Mouse (Mus musculus) 3134 (cell line): Measurements from ENCODE around the gene Ttc25.
A peak's percentile ranks its signal among the peaks of the same experiment; 100 is the strongest.

Source experiments
- DNase-seq: peaks from one replicate; pipeline ENCODE4 v3.0.0-alpha.2; 2011; ENCODE audit warnings: low spot score; ENCODE audit not compliant: insufficient read length; ENCODE audit errors: extremely low read depth

Gene Ttc25

DNA sequence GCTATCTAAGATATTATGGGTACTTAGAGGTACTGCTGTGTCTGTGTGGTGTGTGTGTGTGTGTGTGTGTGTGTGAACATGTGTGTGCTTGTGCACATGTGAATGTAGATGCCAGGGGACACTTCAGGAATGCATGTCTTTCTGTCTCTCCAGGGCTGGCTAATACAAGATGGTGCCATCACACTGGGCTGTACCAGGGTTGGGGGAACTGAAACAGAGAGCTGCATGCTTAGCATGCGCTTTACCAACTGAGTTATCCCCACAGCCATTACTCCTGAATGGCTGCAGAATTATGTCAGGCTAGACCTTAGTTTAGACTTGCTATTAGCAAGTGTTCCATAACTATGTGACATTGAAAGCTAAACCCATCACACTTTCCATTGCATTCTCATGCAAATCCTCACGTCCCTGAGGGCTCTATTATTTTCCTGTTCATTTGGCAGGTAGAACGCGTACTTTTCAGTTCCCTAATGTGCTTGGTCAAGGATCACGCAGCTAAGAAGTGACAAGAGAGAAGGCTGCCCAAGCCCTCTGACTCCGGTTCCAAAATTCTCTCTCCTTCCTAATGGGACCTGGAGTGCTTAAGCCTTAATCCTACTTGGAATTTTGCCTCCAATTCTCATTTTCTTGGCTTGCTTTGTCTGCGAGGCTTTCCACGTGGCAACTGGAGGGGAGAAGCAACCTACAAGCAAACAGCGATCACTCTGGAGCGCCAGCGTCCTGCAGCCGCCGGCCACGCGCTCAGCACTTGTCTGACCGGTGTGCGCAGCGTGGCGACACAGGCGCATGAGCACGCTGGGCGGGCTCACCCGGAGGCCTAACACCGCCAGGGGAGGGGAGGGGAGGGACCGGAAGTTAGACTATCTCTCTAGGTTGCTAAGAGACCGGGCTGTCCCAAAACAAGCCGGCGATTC is at the start of gene Ttc25:
Gene Ttc25, plus strand, starts transcription at position 776 of the 914 bp plus-strand sequence.
- DNase-seq = peak; percentile 94

DNA sequence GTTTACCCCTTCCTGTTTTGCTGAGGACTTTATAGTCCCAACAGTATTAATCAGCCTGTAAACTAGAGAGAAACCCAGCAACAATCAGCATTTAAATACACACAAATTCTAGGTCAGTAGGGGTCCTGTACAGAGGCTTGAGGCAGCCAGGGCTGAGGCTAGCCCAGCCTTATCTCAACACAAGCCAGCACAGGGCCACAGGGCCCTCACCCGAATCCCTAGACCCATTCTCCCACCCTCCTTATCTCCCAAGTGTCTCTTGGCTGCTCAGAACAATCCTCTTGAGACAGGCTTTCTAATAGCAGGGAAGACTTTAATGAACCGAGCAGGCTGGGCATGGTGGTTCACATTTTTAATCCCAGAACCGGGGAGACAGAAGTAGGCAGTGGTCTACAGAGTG is 45.2 kb upstream of the Ttc25 start:
- DNase-seq = no peak

DNA sequence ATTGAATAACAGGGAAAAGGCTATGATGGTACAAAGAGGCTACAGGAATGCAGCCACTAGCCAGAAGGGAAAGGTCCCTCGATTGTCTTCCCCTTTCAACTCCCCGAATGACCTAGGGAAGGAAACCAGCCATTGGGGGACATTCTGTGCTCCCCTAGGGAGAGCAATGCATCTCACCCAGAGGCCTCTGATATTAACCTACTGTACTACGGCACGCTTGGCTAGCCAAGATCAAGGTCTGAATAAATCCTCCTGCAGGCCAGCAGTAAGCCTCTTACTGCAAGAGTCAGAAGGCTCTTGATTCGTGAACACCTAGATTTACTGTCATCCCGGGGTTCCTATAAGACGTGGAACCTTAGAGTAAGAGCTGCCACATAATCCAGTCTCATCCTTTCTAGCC is 44.8 kb upstream of the Ttc25 start:
- DNase-seq = no peak

DNA sequence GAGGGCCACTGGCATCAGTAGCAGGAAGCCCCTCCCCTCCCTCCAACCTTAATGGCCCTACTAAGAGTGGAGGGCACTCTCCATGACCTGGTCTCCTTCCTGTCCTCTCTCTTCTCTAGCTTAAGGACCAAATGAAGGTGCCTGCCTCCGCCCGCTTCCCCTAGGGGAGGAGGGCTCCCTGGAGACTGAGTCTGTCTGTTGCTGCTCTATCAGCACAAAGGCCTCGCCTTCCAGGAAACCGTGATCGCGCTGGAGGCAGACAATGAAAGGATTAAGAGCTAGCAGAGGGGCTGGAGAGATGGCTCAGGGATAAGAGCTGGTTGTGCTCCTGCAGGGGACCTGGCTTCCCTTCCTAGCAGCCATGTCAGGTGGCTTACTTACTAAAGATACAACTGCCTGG is 44.1 kb upstream of the Ttc25 start:
- no peak for DNase-seq

DNA sequence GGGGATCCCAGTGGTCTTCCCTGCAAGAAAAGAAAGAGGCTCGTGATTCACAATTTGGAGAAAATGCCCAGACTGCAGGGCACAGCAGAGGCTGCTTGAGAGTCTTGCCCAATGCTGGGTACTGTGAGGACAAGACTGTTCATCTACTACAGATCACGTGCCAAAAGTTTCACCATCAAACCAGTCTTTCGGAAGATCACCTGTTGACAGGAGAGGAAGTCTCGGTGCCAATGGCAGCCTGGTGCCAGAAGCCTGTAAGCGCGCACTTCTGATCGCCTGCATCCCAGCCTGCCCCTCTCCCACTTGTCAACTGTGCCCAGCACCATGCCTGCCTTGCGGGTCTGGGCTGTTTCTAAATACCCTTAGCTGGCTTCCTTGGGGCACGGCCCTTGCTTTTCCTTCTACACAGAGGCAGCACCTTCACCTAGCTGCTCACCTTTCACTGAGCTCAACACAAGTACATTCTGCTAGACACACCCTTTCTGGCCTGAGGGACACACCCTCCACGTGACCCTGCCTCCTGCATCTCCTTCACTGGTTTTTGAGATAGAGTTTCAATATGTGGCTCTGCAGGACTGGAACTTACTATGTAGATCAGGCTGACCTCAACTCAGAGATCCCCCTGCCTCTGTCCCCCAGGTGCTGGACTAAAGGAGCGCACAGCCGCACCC is 40.3 kb upstream of the Ttc25 start:
- no peak for DNase-seq

DNA sequence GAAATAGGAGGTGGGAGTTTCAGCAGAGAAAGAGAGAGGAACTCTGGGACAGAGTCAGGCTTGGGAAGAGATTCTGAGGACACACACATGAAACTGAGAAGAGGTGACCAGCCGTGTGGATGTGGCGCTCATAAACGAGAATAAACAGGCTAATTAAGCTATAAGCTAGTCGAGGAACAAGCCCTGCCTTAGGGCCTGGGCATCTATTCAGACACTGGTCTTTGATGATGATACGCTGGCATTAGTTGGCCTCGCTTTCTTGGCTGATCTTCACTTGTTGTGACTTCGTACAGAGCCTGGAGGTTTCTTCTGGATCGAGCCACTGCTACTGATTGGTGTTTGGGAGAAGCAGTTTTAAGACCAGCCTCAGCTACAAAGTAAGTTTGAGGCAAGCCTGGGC is 39.4 kb upstream of the Ttc25 start:
- DNase-seq = no peak

DNA sequence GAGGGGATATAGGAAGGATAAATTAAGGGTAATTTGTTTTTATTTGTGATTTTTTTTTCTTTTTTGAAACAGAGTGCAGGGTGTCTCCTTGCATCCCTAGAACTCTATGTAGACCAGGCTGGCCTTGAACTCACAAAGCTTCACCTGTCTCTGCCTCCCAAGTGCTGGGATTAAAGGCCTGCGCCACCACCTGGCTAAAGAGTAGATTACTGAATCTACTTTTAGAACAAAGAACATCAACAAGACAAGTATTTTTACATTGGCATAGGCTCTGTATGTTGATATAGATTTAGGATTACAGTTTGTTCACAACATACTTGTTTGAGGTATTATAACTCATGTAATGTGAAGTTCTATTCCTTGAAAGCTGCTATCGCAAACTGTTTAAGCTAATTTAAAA is 34.9 kb upstream of the Ttc25 start:
- DNase-seq = no peak

DNA sequence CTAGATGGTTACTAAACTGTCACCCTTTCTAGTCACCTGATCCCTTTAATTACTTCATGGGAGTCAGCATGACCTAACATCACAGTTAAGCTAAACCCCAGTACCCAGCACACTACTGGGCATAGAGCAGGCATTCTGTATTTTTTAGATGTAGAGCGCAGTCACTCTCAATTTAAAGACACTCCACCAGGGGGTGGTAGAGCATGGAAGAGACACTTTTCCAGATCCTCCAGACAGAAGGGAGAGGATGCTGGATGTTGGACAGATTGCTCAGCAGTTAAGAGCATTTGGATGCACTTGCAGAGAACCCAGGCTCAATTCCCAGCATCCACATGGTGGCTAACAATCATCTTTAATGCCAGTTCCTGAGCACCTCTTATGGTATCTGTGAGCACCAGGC is 33.0 kb upstream of the Ttc25 start:
- DNase-seq = no peak

DNA sequence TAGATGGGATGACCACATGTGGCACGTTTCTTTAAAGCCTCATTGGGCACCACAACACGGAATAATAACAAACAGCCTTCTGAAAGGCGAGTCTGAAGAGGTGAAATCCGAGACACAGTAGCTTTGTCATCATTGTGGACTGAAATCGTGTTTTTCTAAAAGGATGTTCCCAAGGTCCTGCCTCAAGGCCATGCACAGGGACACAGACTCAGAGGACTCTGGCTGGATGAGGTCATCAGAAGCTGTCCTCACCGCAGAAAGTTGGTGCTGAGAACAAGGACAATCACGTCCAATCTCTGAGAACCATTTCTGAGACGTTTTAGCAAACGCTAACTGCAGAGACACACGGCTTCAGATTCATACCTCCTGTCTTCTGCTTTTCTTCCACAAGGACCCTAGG is 31.7 kb upstream of the Ttc25 start:
- DNase-seq = no peak

DNA sequence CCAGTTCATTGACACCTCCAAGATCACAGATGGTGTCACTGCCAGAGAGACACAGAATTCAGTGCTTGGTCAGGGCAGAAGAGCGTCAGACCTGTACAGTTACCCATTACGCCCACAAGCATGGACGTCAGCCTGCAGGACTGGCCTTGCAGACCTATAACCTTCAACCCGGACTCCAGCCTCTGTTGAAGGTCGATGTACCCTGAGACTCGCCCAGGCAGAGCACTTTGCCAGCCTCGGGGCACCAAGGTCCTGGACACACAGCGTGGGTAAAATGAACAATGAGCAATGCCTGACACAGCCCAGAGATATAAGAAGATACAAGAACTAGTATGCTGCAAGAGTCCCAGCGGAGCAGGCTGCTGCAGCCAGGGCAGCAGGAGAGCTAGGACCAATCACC is 30.3 kb upstream of the Ttc25 start:
- no peak for DNase-seq

DNA sequence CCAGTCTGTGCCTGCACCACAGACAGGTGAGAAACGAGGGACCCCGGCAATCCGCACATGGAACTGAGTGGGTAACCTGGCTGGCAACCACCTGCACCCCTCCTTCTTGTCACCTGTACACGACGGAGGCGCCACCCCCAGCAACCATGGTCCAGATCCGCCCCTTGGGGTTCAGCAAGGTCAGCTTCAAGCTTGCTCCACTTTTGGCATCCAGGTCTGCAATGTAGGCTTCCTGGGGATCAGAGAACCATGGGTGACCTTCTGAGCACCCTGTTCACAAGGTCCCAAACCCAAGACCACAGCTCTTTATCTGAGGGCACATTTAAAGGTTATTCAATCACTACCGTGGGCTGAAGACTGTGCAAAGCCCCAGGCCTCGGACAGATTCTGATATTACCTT is 29.6 kb upstream of the Ttc25 start:
- no peak for DNase-seq

DNA sequence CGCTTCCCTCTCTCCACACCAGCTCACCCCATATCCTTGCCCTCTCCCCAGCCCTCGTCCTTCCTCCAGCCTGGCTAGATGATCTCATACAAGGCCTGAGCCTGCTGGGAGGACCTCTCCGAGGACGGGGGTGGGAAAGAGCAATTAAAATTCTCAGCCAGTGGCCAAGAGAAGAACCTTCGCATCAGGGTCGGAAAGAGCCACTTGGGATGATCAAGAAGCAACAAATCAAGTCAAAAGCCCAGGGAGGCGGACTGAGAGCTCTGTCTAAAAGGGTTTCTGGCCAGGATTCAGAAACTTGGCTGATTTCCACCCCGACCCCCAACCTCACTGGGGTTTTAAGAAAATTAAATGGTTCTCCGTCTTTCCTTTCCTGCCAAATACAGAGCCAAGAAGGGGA is 29.1 kb upstream of the Ttc25 start:
- no peak for DNase-seq

DNA sequence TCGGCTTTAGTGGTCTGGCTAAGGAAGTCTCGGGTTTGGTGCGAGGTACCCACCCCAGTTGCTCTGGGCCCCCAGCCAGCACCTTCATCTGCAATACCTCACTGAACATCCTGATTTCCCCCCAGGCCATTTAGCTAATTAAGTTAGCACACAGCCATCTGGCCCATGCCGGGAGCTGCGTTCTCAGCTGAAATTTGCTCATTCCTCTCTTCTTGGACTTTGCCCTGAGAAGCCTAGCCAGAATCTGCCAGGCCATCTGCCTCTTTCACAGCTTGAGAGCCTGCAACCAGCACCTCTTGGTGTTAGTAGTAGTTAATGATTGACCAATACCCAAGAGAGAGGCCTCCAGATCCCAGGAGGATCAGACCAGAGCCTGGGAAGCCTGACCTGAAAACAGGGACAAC is 27.2 kb upstream of the Ttc25 start:
- no peak for DNase-seq

DNA sequence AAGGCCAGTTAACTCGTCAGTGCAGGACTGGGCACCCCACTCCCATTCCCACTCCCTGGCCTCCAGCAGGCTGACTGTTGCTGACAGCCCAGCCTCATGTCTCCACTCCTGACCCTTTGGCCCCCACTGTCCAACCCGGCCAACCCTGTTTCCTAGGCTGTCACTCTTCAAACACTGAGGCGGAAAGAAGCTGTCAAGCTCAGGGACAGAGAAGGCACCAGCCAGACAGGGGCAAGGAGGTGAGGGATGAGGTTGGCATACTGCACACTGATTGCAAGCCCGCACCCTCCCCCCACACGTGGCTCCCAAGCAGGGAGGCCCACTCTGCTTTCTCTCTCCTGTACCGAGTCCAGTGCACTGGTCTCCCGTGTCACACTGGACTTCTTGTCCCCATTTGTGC is 26.2 kb upstream of the Ttc25 start:
- DNase-seq = no peak

DNA sequence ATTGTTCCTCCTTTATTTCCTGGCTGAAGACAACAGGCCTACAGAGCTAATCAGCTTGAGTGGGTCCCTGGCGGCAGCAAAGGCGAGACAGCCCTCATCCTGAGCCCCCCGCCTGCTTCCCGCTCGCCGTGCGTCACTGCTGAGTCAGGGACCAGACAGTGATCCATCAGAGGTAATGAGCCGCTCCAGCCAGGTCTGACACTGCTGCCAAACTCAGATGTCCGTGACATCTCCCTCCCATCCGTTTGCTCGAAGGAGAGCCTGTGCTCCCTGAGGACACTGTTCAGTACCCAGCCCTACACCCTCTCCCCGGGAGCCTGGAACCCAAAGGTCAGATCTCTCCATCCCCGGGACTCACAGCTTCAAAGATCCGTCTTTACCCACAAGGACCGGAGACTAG is 24.6 kb upstream of the Ttc25 start:
- no peak for DNase-seq

DNA sequence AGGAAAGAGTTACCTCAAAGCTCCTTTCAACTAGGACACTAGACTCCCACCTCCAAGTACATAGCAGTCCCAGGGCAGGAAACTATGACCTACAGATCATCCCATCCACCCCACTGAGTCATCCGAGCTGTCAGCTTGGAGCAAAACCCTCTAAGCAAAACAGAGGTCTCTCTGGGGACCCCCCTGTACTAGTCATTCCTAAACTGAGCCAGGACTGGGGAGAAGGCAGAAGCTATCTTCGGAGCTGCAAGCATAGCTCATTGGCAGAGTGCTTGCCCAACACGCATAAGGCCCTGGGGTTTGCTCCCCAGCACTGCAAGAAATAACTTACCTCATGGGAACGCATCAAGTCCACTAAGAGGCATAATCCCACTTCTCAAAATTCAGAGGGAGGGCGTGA is 21.0 kb upstream of the Ttc25 start:
- DNase-seq = no peak

DNA sequence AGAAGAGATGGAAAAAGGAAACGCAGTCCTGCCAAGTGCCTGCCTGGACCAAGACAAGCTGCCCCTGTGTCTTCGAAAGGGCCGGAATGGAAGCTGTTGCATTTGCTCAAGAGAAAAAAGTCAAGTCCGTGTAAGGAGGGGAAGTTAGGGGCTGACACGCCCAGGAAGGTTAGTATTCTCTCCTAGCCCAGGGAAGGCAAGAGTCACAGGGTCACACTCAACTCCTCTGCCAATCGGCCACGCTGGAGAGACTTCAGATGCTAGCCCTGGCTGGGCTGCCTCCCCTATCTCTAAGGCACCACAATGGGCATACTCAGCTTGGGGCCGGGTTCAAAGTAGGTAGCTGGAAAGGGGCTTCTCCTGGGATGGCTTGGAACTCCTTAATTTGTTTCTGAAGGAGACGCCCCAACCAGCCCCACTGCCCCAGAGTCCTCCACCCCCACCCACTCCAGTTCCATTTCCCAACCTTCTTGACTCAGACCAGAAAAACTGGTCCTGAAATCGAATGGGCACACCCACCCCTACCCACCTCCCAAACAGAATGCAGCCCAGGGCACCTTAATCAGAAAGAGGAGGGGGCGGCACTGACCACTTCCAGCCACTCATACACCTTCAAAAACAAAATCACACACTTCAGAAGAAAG is 20.3 kb upstream of the Ttc25 start:
- no peak for DNase-seq

DNA sequence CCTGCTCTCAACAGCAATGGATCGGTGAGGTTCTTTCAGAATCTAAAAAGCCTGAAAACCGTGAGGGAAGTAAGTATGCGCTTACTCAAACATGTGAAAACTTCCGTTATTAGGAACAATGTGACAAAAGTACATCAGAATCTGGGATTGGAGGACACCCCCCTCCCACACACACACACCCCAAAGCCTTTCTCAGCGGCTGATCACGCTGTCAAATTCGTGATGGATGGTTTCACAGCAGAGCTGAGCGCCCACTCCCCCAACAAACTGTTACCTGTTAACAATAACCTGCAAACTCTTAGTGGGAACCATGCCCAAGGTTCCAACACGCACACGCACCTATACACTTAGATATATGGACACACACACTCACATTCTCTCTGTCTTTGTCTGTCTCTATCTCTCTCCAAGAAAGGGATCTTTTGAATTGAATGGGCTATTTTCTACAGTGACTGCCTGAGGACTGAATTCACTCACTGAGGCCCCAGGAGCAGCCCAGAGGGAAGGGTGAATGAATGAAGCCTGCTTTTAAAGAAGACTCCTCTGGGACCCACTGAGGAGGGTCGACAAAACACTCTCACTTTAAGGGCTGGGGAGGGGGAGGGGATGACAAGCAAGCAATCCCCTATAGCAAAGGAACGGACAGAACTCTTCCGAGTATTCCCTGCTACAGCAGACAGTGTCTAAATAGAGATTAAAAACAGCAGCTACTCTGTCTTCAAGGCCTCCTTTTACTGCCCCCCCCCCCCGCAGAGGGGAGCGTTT is 19.2 kb upstream of the Ttc25 start:
- DNase-seq = no peak

DNA sequence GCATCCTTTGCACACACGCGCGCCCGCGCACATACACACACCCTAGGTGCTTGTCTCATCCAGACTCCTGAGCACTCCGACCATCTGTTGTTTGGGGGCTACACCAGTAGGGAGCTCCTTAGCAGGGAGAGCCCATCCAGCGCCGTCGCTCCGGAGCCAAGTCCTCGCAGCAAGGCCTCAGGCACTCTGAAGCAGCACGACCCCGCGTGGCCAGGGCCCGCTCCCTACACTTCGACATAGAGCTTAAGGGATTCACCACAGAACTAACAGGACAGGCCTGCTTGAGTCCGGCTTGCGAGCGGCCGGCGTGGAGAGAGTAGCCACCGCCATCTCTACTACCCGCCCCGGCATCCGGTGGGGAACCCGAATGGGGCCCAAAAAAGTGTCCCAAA is 18.3 kb upstream of the Ttc25 start:
- DNase-seq = peak; percentile 74

DNA sequence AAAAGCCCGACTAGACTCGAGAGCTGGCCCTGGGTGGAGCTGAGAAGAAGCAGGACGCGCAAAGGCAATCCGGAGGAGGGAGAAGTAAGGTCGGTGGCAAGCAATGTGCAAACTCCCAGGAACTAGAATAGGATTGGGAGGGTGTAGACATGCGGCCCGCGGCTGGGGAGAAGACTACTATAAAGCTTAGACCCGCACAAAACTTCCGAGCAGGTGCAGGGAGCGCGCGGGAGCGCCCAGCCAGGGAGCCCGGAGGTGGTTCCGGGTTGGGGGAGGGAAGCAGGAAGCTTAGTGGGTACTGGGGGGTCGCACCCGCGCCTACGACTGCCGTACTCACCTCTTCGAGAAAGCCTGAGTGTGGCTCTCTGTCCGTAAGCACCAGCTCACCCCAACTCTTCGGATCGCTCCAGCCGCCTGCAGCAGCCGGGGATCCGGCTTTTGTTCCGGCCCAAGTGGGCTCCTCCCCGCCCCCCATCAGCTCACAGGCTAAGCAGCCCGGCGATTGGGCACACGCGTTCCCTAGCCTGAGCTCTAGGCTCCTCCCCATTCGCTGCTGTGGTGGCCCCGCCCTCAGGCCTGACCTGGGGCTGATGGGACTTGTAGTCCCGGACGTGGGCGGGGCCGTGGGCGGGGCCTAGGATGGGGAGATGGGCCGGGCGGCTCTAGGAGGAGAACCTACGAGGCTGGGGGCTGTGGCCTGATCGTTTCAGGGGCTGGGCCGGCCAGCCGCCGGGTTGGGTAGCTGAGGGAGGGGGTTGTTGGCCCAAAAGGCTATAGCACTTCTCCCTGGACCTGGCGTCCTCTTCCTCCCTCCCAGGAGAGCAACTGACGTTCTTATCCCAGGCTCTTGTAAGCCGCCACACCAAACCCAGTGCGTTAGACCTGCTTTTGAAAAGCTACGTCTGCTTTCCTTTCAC is 17.7 kb upstream of the Ttc25 start, which contains the start of gene Acly:
Gene Acly, minus strand, starts transcription at position 543 of the 917 bp plus-strand sequence.
- peak; percentile 99 for DNase-seq
